Mouse (Mus musculus): ENCODE data around the gene Slc4a8. TPM values are rescaled to one million over a fixed set of nuclear protein-coding genes. Genes with fewer than 3 reads are reported as not detected.

Slc4a8 gene
- polyA plus RNA-seq, 1 experiment: 13.3 TPM

GRCm38 (mm10) chr15:100731081-100731480 lies 30.5 kb upstream of the Slc4a8 start:
- Histone ChIP-seq H3K4me2 (ENCODE audit: low read depth) (no peak overlapping the region), H3K4me3 (no peak overlapping the region), H3K36me3 (ENCODE audit: control insufficient read depth, insufficient read depth) (no peaks in the 10 kb centered on the region), H3K79me2 (ENCODE audit: control insufficient read depth, insufficient read depth) (no peaks in the 10 kb centered on the region), H3ac (ENCODE audit: control insufficient read depth, insufficient read length) (no peak overlapping the region), H3K27me3 (ENCODE audit: control insufficient read depth, insufficient read depth, insufficient read length) (no peaks in the 10 kb centered on the region)
- TF ChIP-seq CEBPB (IDR thresholded peaks at IDR 0.05; ENCODE audit: insufficient read depth, poor library complexity, severe bottlenecking) (no peak), POLR2AphosphoS2 (IDR thresholded peaks at IDR 0.05; ENCODE audit: insufficient read length, low read depth) (no peak), TCF12 (IDR thresholded peaks at IDR 0.05; ENCODE audit: insufficient read depth, poor library complexity, severe bottlenecking) (no peak), MYOD1 (IDR thresholded peaks at IDR 0.05; ENCODE audit: control insufficient read depth in 1 of 3, insufficient read length in 2 of 3, low read depth in 2 of 3) (no peak), POLR2A (IDR thresholded peaks at IDR 0.05; ENCODE audit: insufficient read length, low read depth) (no peak)

DNA sequence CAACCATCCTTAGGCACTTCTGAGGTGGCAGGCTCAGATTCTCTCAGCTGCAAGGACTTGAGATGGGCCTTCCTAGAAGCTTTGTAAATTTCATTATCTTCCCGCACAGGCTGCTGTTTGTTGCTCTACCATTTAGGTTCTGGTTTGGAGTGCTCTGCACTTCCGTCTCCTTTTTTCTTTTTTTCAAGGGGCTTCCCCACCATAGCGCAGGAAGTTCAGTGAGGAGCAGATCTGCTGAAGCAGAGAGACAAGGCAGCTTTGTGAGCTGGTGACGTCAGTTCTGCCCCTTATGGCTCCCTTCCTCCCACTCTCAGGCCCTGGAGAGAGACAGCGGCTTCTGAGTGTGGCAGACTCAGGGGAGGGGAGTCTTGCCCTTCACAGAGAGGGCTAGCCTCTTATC lies 29.0 kb upstream of the Slc4a8 start:
- Histone ChIP-seq H3K36me3 (ENCODE audit: control insufficient read depth, insufficient read depth) (no peaks in the 10 kb centered on the region), H3ac (ENCODE audit: control insufficient read depth, insufficient read length) (no peak overlapping the region), H3K4me2 (ENCODE audit: low read depth) (no peak overlapping the region), H3K79me2 (ENCODE audit: control insufficient read depth, insufficient read depth) (no peaks in the 10 kb centered on the region), H3K27me3 (ENCODE audit: control insufficient read depth, insufficient read depth, insufficient read length) (no peaks in the 10 kb centered on the region), H3K4me3 (no peak overlapping the region)
- no peak for TF ChIP-seq REST (IDR thresholded peaks at IDR 0.05; ENCODE audit: insufficient read depth, insufficient read length)
- TF ChIP-seq MAX (IDR thresholded peaks at IDR 0.05; ENCODE audit: low read depth): no peak

- Histone ChIP-seq H3K4me3 (peak overlapping the region; percentile 0), H3K27me3 (ENCODE audit: control insufficient read depth, insufficient read depth, insufficient read length) (no peaks in the 10 kb centered on the region), H3K4me2 (ENCODE audit: low read depth) (peak overlapping the region; percentile 71), H3ac (ENCODE audit: control insufficient read depth, insufficient read length) (no peak overlapping the region), H3K79me2 (ENCODE audit: control insufficient read depth, insufficient read depth) (no peaks in the 10 kb centered on the region), H3K36me3 (ENCODE audit: control insufficient read depth, insufficient read depth) (no peaks in the 10 kb centered on the region)
- no peak for TF ChIP-seq USF1 (IDR thresholded peaks at IDR 0.05; ENCODE audit: low read depth)
- TF ChIP-seq MYOG (IDR thresholded peaks at IDR 0.05; ENCODE audit: control insufficient read depth in 1 of 3, insufficient read depth in 1 of 3, insufficient read length in 2 of 3, low read depth in 2 of 3): peak; percentile 64 to 88 (median 86)
- no peak for TF ChIP-seq REST (IDR thresholded peaks at IDR 0.05; ENCODE audit: insufficient read depth, insufficient read length)
- TF ChIP-seq MAX (IDR thresholded peaks at IDR 0.05; ENCODE audit: low read depth): no peak
- peak; percentile 71 for TF ChIP-seq POLR2A (IDR thresholded peaks at IDR 0.05; ENCODE audit: insufficient read length, low read depth)
- peak; percentile 50 for TF ChIP-seq SRF (IDR thresholded peaks at IDR 0.05; ENCODE audit: control insufficient read depth, insufficient read length, low read depth)
- peak; percentile 34 for TF ChIP-seq TCF3 (IDR thresholded peaks at IDR 0.05; ENCODE audit: insufficient read length, low read depth)
- peak; percentile 93 for TF ChIP-seq TCF12 (IDR thresholded peaks at IDR 0.05; ENCODE audit: insufficient read depth, poor library complexity, severe bottlenecking)
- TF ChIP-seq CEBPB (IDR thresholded peaks at IDR 0.05; ENCODE audit: insufficient read depth, poor library complexity, severe bottlenecking): 0 out of 2 replicates have a peak, but pooled peaks have one; percentile 28
- peak; percentile 94 to 99 (median 98) for TF ChIP-seq MYOD1 (IDR thresholded peaks at IDR 0.05; ENCODE audit: control insufficient read depth in 1 of 3, insufficient read length in 2 of 3, low read depth in 2 of 3)
- TF ChIP-seq POLR2AphosphoS2 (IDR thresholded peaks at IDR 0.05; ENCODE audit: insufficient read length, low read depth): peak; percentile 66
- no peak for TF ChIP-seq E2F4 (IDR thresholded peaks at IDR 0.05; ENCODE audit: insufficient read depth)
Measured at GRCm38 (mm10) chr15:100735095-100735952, 26.2 kb upstream of the Slc4a8 start.

DNA sequence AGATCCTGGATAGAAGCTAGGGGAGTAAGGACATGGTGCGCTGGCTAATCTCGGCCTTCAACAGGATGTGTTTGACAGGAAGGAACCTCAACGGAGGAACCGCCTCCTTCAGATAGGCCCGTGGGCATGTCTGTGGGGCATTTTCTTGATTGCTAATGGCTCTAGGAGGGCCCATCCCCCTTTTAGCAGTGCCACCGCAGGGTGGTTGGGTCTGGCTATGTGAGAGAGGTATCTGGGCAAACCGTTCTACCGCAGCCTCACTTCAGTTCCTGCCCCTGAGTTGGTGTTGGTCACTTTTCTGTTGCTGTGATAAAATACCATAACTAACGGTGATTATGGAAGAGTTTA lies 25.6 kb upstream of the Slc4a8 start:
- no peaks in the 10 kb centered on the region for H3K27me3 ChIP-seq (ENCODE audit: control insufficient read depth, insufficient read depth, insufficient read length)
- H3K79me2 ChIP-seq (ENCODE audit: control insufficient read depth, insufficient read depth): no peaks in the 10 kb centered on the region
- TF ChIP-seq E2F4 (IDR thresholded peaks at IDR 0.05; ENCODE audit: insufficient read depth): no peak
- no peak for TF ChIP-seq POLR2A (IDR thresholded peaks at IDR 0.05; ENCODE audit: insufficient read length, low read depth)
- TF ChIP-seq MYOD1 (IDR thresholded peaks at IDR 0.05; ENCODE audit: control insufficient read depth in 1 of 3, insufficient read length in 2 of 3, low read depth in 2 of 3): no peak
- TF ChIP-seq USF1 (IDR thresholded peaks at IDR 0.05; ENCODE audit: low read depth): no peak
- TF ChIP-seq POLR2AphosphoS2 (IDR thresholded peaks at IDR 0.05; ENCODE audit: insufficient read length, low read depth): no peak
- no peak for TF ChIP-seq MAX (IDR thresholded peaks at IDR 0.05; ENCODE audit: low read depth)
- no peak for TF ChIP-seq TCF3 (IDR thresholded peaks at IDR 0.05; ENCODE audit: insufficient read length, low read depth)
- TF ChIP-seq TCF12 (IDR thresholded peaks at IDR 0.05; ENCODE audit: insufficient read depth, poor library complexity, severe bottlenecking): no peak
- no peak for TF ChIP-seq REST (IDR thresholded peaks at IDR 0.05; ENCODE audit: insufficient read depth, insufficient read length)
- TF ChIP-seq MYOG (IDR thresholded peaks at IDR 0.05; ENCODE audit: control insufficient read depth in 1 of 3, insufficient read depth in 1 of 3, insufficient read length in 2 of 3, low read depth in 2 of 3): no peak
- no peak for TF ChIP-seq SRF (IDR thresholded peaks at IDR 0.05; ENCODE audit: control insufficient read depth, insufficient read length, low read depth)
- TF ChIP-seq CEBPB (IDR thresholded peaks at IDR 0.05; ENCODE audit: insufficient read depth, poor library complexity, severe bottlenecking): no peak
- peak overlapping the region; percentile 71 for H3K4me2 ChIP-seq (ENCODE audit: low read depth)
- H3K36me3 ChIP-seq (ENCODE audit: control insufficient read depth, insufficient read depth): no peaks in the 10 kb centered on the region
- H3ac ChIP-seq (ENCODE audit: control insufficient read depth, insufficient read length): no peak overlapping the region
- peak overlapping the region; percentile 0 for H3K4me3 ChIP-seq

DNA sequence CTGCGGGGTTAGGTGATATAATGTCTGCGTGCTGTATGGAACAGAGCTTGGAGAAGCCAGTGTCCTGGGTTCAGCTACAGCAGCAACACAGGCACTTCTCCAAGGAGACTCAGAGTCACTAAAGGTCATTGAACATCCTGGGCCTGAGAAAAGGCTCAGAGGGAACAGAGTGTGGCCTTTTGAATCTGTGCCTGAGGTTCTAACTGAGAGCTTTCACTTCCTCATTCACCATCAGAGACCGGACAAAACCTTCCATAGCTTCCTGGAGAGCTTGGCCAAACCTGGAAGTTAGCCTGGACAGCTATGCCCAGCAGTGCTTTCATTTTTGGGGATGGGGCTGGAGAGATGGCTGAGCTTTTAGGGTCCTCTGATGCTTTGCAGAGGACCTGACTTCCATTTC lies 23.9 kb upstream of the Slc4a8 start:
- Histone ChIP-seq H3ac (ENCODE audit: control insufficient read depth, insufficient read length) (no peak overlapping the region), H3K36me3 (ENCODE audit: control insufficient read depth, insufficient read depth) (no peaks in the 10 kb centered on the region), H3K4me2 (ENCODE audit: low read depth) (no peak overlapping the region), H3K79me2 (ENCODE audit: control insufficient read depth, insufficient read depth) (no peaks in the 10 kb centered on the region), H3K4me3 (no peak overlapping the region), H3K27me3 (ENCODE audit: control insufficient read depth, insufficient read depth, insufficient read length) (no peaks in the 10 kb centered on the region)
- no peak for TF ChIP-seq CEBPB (IDR thresholded peaks at IDR 0.05; ENCODE audit: insufficient read depth, poor library complexity, severe bottlenecking)
- TF ChIP-seq MAX (IDR thresholded peaks at IDR 0.05; ENCODE audit: low read depth): no peak
- no peak for TF ChIP-seq REST (IDR thresholded peaks at IDR 0.05; ENCODE audit: insufficient read depth, insufficient read length)
- TF ChIP-seq USF1 (IDR thresholded peaks at IDR 0.05; ENCODE audit: low read depth): no peak
- TF ChIP-seq MYOG (IDR thresholded peaks at IDR 0.05; ENCODE audit: control insufficient read depth in 1 of 3, insufficient read depth in 1 of 3, insufficient read length in 2 of 3, low read depth in 2 of 3): no peak
- no peak for TF ChIP-seq POLR2A (IDR thresholded peaks at IDR 0.05; ENCODE audit: insufficient read length, low read depth)
- TF ChIP-seq E2F4 (IDR thresholded peaks at IDR 0.05; ENCODE audit: insufficient read depth): no peak
- no peak for TF ChIP-seq TCF12 (IDR thresholded peaks at IDR 0.05; ENCODE audit: insufficient read depth, poor library complexity, severe bottlenecking)
- no peak for TF ChIP-seq POLR2AphosphoS2 (IDR thresholded peaks at IDR 0.05; ENCODE audit: insufficient read length, low read depth)
- no peak for TF ChIP-seq TCF3 (IDR thresholded peaks at IDR 0.05; ENCODE audit: insufficient read length, low read depth)
